Mouse (Mus musculus): ENCODE results near the gene Umad1.
"Not testable (repeated sequence)": the region's sequence is repeated elsewhere in the genome, so short reads cannot be mapped to it uniquely, and the experiment has no call there.

The Umad1 gene

GRCm38 (mm10) chr6:8319591-8319990 is 60.5 kb downstream of the Umad1 start:
- no peak for DNase-seq

- DNase-seq: not testable (repeated sequence)
Measured at GRCm38 (mm10) chr6:8331496-8331895, 72.4 kb downstream of the Umad1 start.

- no peak for DNase-seq
Measured at GRCm38 (mm10) chr6:8333380-8333779, 74.3 kb downstream of the Umad1 start.

DNA sequence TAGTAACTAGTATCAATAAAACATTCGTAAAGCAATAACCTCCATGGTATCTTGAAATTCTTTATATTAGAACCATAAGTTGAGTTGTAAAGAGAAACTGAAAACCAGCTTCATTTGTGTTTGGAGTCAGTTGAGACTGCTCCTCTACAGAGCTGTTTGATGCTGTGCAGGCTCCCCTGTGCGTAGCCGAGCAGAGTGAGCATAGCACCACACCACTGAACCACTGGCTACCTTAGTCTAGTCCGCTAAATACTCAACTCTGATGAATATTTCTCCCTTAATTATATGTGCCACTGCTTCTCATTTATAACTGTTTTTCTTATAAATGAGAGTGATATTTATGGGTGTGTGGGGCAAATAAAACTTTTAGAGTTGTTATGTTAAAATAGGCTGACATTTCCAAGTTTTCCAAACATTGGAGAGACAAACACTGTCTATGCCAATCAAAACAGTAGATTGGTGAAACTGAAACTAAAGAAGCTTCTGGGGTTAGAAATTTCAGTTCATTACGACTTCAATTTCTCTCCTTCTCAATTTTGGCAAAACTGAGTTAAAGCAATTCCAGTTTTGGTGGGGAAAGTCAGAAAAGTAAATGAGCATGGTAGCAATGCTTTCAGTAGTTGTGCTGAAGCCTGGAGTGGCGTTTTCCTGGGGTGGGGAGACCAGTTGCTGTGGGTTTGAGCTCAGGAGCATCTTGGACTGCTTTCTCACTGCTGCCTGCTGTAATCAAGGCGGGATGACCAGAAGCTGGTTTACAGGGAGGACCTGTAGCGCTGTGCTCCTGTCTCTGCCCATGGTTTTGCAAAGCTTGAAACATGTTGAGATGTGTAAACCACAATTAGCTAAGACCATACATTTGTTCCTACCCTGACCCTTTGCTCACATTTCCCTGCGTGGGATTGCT is 77.7 kb downstream of the Umad1 start:
- no peak for DNase-seq

DNA sequence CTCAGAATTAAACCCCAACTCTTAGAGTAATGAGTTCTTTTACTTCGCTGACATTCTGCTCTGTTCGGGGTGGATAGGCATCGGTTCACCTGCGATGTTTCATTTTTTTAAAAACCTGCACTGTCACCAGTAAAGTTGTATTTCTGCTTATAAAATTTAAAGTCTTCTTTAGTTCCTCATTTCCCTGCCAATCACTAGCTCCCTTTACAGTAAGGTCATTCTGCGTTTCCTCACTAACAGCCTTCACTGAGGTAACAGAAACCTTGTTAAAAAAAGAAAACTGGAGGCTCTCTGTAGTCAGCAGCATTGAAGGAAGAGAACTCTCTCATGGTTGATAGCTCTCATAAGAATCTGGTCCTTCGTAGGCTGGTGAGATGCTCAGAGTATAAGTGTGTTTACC is 80.4 kb downstream of the Umad1 start:
- DNase-seq: no peak

- no peak for DNase-seq
Measured at GRCm38 (mm10) chr6:8343271-8343670, 84.2 kb downstream of the Umad1 start.

- DNase-seq: peak; percentile 65
Measured at GRCm38 (mm10) chr6:8345219-8345856, 86.2 kb downstream of the Umad1 start.

DNA sequence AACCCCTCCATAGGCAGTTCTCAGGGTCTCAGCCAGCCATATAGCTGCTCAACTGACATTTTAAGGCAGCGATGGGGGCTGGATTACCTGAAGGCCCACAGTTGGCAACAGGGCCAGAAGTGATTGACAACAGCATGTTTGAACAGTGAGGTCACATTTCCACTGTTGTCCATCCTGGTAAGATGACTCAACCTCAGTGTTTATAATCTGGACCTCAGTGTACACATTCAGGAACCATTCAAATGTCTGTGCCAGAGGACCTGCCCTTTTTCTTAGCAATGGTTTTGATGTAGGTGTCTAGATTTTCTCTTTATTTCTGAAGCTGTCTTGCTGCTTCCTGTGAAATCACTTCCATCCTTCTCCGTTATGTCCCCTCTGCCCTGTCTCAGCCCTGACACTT is 88.1 kb downstream of the Umad1 start:
- no peak for DNase-seq

DNA sequence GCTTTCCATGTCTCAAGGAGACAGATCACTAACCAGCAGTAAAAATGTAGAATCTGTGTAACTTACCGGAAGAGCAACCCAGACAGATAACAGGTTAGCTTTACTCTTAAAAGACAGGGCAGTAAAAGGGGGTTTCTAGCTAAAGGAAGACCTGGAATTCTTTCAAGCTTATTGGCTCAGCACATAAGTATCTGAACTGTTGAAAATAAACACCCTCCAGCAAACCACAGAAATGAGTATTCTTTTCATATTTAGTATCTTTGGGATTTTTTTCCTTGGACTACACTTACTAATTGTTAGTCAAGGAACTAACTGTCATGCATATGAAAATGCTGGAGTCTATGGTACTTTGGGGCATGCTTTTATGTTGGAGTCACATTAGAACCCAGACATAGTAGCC is 89.3 kb downstream of the Umad1 start:
- DNase-seq: no peak

GRCm38 (mm10) chr6:8349060-8349670 is 90.1 kb downstream of the Umad1 start:
- DNase-seq: no peak

DNA sequence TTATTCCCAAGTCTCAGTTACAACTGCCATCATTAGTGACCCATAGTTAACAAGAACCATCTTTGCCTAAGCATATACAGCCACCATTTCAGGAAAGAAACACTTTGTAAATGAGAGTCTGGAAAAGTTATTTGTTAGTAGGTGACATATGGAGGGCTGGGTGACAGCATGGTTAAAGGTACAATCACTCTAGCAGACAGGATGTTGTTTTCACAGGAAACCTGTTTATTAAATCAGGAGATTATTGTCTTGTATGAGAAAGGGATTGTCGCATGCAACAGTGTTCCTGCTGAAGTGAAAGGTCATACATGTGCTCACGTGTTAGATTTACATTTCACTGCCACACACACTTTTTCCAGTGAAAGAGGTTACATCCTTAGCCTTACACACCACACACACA is 92.4 kb downstream of the Umad1 start:
- DNase-seq: no peak

- DNase-seq: no peak
Measured at GRCm38 (mm10) chr6:8352533-8353168, 93.6 kb downstream of the Umad1 start.

GRCm38 (mm10) chr6:8353461-8353860 is 94.4 kb downstream of the Umad1 start:
- DNase-seq: no peak

DNA sequence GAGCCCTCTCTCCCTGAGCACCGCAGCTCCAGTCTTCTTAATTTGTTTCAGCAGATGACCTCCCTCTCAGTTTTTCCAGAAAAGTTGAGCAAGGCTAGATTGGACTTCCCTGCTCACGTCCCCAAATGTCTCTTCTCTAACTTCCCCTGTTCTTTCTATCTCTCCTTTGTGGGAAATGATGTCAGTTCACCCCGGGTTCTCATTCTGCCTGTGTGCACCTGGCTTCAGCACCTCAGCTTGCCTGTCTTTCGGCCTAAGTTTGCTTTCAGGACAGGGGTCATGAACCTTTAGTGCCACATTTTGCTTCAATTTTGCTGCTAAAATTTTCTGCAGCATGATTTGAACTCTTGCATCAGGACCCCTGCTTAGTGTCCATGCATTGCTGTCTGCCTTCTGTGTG is 95.8 kb downstream of the Umad1 start:
- DNase-seq: no peak

- no peak for DNase-seq
Measured at GRCm38 (mm10) chr6:8358232-8358631, 99.1 kb downstream of the Umad1 start.

DNA sequence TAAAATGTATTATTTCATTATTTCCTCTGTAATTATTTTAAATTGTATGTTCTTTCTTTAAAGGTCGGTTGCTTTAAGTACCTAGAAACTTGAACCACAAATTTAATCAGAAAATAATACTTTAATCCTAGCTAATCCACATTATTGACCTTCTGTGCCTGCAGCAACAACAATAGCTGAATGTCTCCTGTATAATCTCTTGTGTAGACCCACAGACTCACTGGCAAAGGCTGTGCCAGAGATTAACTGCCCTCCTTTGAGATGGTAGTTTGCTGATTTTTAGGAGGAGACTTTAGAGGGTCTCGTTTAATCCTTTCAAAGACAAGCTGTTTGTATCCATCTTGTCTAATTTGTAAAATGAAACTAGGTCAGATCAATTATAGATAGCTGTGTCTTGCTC is 99.7 kb downstream of the Umad1 start:
- no peak for DNase-seq

GRCm38 (mm10) chr6:8360805-8361204 is 101.7 kb downstream of the Umad1 start:
- DNase-seq: no peak

DNA sequence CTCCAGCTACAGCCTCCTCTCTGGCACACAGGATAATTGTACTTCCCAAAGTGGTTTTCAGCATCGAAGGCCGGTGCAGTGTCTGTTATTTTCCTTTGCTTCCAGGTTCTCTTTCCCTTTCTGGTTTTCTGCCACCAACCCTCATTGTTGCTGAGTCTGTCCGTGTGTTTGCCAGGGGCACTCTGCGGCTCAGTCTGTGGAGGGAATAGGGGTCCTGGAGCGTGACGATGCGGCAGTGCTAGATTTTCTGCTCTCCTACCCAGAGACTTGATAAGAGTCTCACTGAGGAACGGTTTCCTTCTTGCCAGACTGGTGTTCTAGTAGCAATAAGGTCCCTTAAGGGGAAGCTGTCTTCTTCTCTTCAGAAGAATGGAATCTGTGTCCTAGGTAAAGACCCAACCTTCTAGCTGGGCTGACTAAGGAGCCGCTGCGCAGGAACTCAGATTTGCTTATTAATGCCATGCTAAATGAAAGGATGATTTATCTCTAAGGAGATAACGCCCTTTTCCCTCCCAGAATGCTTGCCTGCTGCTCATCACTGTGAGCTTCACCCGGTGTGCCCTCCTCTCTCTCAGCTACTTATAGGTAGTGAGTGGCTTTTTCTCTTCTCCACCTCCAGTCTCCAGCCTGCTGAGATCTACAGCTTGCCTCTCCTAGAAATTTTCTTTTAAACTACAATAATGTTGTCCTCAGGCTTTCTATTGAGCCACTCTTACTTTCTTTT is 105.1 kb downstream of the Umad1 start:
- DNase-seq: no peak

- no peak for DNase-seq
Measured at GRCm38 (mm10) chr6:8364757-8365150, 105.7 kb downstream of the Umad1 start.

DNA sequence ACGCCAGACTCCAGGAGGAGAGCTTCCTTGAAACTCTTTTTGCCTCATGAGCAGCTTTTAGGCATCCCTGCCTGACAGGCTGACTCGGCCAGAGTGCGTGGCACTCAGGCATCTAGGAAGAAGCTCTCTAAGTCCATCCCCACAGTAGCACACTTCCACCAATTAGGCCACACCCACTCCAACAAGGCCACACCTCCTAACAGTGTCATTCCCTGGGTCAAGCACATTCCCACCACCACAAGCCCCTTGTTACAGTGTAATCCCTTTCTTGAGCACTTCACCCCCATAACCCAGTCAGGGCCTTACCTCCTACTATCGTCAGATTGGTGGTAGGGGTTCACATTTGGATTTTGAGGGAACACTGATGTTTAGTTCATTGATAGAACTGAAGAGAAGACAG is 108.6 kb downstream of the Umad1 start:
- no peak for DNase-seq

DNA sequence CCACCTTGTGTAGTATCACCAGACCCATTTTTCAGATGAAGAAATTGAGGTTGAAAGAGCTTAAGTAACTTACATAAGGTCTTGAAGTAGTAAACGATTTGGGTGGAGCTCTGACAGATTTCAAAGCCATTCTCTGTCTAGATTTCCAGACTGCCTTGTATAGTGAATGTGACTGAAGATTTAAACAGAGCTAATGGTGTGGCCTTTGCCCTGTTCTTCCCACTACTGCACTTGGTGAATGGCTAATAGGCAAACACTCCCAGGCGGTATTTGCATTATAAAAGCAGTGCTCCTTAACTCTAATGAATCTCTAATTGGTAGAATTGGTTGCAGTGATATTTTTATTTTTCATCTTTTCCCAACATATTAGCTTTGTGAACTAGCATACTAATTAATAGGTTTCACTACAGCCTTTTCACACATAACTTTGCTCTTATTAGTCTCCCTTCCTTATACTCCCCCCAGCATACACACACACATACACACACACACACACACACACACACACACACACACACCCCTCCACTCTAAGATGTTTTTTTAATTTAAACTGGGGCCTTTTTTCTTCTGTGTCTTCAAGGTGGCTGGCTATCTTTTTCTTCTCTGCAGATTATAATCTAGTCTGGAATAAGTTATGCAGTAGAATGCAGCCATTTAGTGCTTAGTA is 109.2 kb downstream of the Umad1 start:
- no peak for DNase-seq

- no peak for DNase-seq
Measured at GRCm38 (mm10) chr6:8370624-8371023, 111.5 kb downstream of the Umad1 start.

All from lung, postnatal 14 days (tissue).